Comparison of ENCODE assay signal across 8 mouse cellular contexts in the genomic region with DNA sequence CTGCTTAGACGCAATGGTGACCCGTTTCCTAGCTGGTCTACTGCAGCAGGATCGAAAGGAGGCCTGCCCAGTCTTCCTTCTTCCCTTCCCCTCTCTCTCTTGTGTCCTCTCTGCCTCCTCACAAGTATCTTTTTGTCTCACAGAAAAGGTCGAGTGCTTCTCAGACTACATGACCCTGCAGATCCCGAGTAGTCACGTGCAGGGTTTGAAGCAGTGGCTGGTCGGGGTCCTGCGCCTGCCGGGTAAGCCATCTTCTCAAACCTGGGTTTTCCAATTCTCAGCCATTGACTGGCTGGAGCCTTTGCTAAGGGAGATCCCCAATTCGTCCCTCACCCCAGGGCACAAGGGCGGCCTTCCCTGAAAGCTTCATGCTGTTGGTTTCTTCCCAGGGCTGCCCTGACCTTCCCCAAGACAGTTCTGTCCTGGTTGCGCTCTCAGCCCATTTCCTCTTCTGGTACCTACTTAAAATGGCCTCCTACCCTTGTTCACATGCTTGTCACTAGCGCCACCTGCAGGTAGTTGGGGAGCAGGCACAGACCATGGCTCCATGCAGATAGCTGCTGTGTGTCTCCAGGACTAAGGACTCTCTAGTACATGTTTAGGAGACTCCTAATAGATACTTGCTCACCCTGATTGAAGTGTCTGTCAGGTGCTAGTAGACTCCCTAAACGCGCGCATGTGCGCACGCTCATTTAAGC. TPM values are rescaled to one million over a fixed set of nuclear protein-coding genes. Genes with fewer than 3 reads are reported as not detected.
DNase-seq lines count a peak whose midpoint lies in the region; ATAC-seq and TF ChIP-seq lines count a peak whose summit lies in the region.

No protein-coding gene starts in this region.

- H3K4me1 ChIP-seq in kidney, embryonic 15.5 days, result no peaks in the 10 kb centered on the region
- peaks cover 49% of the 10 kb centered on the region for H3K4me1 ChIP-seq in E14TG2a.4 (replicated peaks; ENCODE audit: low read depth, low read length)

- no peak overlapping the region for H3K27ac ChIP-seq in kidney, embryonic 15.5 days

- ATAC-seq in kidney, embryonic 15.5 days (replicated peaks; ENCODE audit: low FRiP score), result no peak

- peak; percentile 52 for DNase-seq in kidney, adult 11 months
- DNase-seq in adrenal gland, postnatal 10 days, result peak; percentile 59
- DNase-seq in induced T-regulatory cell, adult 2 months (ENCODE audit: low read depth), result peak; percentile 59
- DNase-seq in lung, postnatal 25 days (ENCODE audit: low spot score), result peak; percentile 38
- no peak for DNase-seq in gastrocnemius, adult 8-10 months (ENCODE audit: low spot score in 2 of 2)
- DNase-seq in left cerebral cortex, adult 9 months (ENCODE audit: low spot score in 2 of 2), result no peak

- no peak overlapping the region for H3K9ac ChIP-seq in kidney, embryonic 15.5 days

- no peaks in the 10 kb centered on the region; the same call in 1 of the 2 replicates for H3K27me3 ChIP-seq in kidney, embryonic 15.5 days
- H3K27me3 ChIP-seq in E14TG2a.4 (ENCODE audit: insufficient read depth, low read length), result peaks cover 19% of the 10 kb centered on the region; the same call in 1 of the 2 replicates

- no peaks in the 10 kb centered on the region for H3K36me3 ChIP-seq in kidney, embryonic 15.5 days
- H3K36me3 ChIP-seq in E14TG2a.4 (ENCODE audit: insufficient read depth, low read length), result no peaks in the 10 kb centered on the region

- no peak overlapping the region for H3K4me2 ChIP-seq in kidney, embryonic 15.5 days

- WGBS in kidney, embryonic 15.5 days, result 84% methylated on average over 18 of the region's 18 CpGs

- no peak overlapping the region for H3K4me3 ChIP-seq in kidney, embryonic 15.5 days (replicated peaks)
- peak overlapping the region; percentile 69 for H3K4me3 ChIP-seq in E14TG2a.4 (replicated peaks; ENCODE audit: low read length)

- TF ChIP-seq CTCF in E14TG2a.4 (conservative IDR thresholded peaks at IDR 0.05; ENCODE audit: low read length), result peak; percentile 85

- H3K9me3 ChIP-seq in kidney, embryonic 15.5 days (replicated peaks), result no peaks in the 10 kb centered on the region
- peaks cover 13% of the 10 kb centered on the region for H3K9me3 ChIP-seq in E14TG2a.4 (ENCODE audit: low read length)

RNA-seq across cellular contexts. Expression of a gene that starts 11.7 kb away (rescaled TPM):
- polyA plus RNA-seq in kidney, embryonic 15.5 days (2015; fragmentation: Nextera tagmentation; extraction: Ambion mirVana), result not detected in 2 replicates
- total RNA-seq in adrenal gland, postnatal 10 days (2021), result under 1 TPM in 1 of 2 experiments, not detected in 1; 0.64 TPM
- 1 to 10 TPM; 7.3 to 9.2 (median 8.8) TPM for total RNA-seq in gastrocnemius, adult 8-10 months (2022)

RNA-seq across cellular contexts. Expression of a gene that starts 28.0 kb away (rescaled TPM):
- polyA plus RNA-seq in kidney, embryonic 15.5 days (2015; fragmentation: Nextera tagmentation; extraction: Ambion mirVana), result 360 and 392 TPM in 2 replicates
- 100 to 1,000 TPM; 214 to 253 TPM for total RNA-seq in adrenal gland, postnatal 10 days (2021)
- total RNA-seq in gastrocnemius, adult 8-10 months (2022), result 100 to 1,000 TPM; 116 to 129 (median 124) TPM

RNA-seq across cellular contexts. Expression of a gene that starts 52.5 kb away (rescaled TPM):
- polyA plus RNA-seq in kidney, embryonic 15.5 days (2015; fragmentation: Nextera tagmentation; extraction: Ambion mirVana), result 0.44 and 0.69 TPM in 2 replicates
- 10 to 100 TPM; 17.2 to 34.8 TPM for total RNA-seq in adrenal gland, postnatal 10 days (2021)
- under 1 TPM; 0.24 to 0.56 (median 0.53) TPM for total RNA-seq in gastrocnemius, adult 8-10 months (2022)

Comparison
In these comparisons a context has a peak if more than half of its experiments do, and no peak if none do; other contexts are left out.
1. DNase-seq: peak in kidney, adult 11 months (single experiment), adrenal gland, postnatal 10 days (single experiment), induced T-regulatory cell, adult 2 months (single experiment) and lung, postnatal 25 days (single experiment); none in gastrocnemius, adult 8-10 months (0 of 2) and left cerebral cortex, adult 9 months (0 of 2).
2. RNA of a gene that starts 11.7 kb away (total RNA-seq): 7.3 to 9.2 TPM in gastrocnemius, adult 8-10 months; 0.64 TPM in adrenal gland, postnatal 10 days; every median in the first group is over 4 times any median in the second.
3. RNA of a gene that starts 52.5 kb away (total RNA-seq): 17.2 to 34.8 TPM in adrenal gland, postnatal 10 days; 0.24 to 0.56 TPM in gastrocnemius, adult 8-10 months; every median in the first group is over 10 times any median in the second.